Mouse (Mus musculus): ENCODE measurements at regions not wholly inside any gene's neighbourhood (a gene's known extent, or its start where the extent isn't known, plus 50 kb on each side); places are given as distances from the start of the nearest gene placed in this dataset.

DNA sequence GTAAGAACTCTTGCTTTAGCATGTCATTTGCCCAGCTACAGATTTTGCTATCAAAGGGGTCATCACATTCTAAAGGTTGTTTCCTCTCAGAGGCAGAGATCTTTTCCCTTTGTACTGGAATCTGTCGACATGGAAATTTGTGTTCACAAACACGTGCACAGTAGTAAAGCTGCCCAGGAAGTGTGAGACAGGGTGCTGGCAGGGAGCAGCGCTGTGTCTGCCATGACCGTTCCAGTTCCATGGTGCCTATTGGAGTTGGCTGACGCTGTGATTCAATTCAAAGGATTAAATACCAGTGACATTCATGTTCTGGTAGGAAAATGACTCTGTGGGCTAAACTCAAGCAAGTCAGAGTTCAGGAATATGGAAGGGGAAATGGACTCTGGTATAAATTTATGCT lies 627.1 kb downstream of the Stpg2 start:
- no peak overlapping the region for H3K27ac ChIP-seq (ENCODE audit: low read depth, low read length)
- H3K4me1 ChIP-seq (ENCODE audit: control insufficient read depth, insufficient read depth, low read depth, low read length) = no peaks in the 10 kb centered on the region
- H3K4me3 ChIP-seq (ENCODE audit: low read length) = no peak overlapping the region
- H3K9ac ChIP-seq (ENCODE audit: low read depth, low read length) = no peak overlapping the region
- 78% methylated on average over 5 of the region's 5 CpGs for WGBS
- H3K4me2 ChIP-seq (ENCODE audit: low read length) = no peak overlapping the region
- no peaks in the 10 kb centered on the region for H3K27me3 ChIP-seq (replicated peaks; ENCODE audit: control insufficient read depth, insufficient read depth, low read length)
- no peak for ATAC-seq
- H3K9me3 ChIP-seq (ENCODE audit: control insufficient read depth, low read length) = no peaks in the 10 kb centered on the region
- no peaks in the 10 kb centered on the region for H3K36me3 ChIP-seq (ENCODE audit: control insufficient read depth, insufficient read depth, low read length)

DNA sequence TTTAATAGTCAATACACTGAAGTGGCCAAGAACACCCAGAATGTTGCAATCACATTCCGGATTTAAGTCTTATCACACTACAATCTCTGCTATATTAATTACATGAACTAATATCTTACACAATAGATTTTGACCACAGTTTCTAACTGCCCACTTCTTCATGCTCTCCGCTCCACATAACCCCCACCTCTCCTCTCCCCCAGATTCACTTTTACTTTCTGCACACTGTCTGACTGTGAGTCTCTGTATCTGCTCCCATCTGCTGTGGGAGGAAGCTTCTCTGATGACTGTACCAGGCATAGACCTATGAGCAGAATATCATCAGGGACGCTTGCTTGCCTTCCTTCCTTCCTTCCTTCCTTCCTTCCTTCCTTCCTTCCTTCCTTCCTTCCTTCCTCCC lies 636.5 kb downstream of the Stpg2 start:
- no peak overlapping the region for H3K4me2 ChIP-seq (ENCODE audit: low read length)
- no peak overlapping the region for H3K27ac ChIP-seq (ENCODE audit: low read depth, low read length)
- H3K4me1 ChIP-seq (ENCODE audit: control insufficient read depth, insufficient read depth, low read depth, low read length) = no peaks in the 10 kb centered on the region
- ATAC-seq = no peak
- no peaks in the 10 kb centered on the region for H3K36me3 ChIP-seq (ENCODE audit: control insufficient read depth, insufficient read depth, low read length)
- no peak overlapping the region for H3K4me3 ChIP-seq (ENCODE audit: low read length)
- no peak overlapping the region for H3K9ac ChIP-seq (ENCODE audit: low read depth, low read length)
- WGBS = 96% methylated on average over 3 of the region's 3 CpGs
- H3K27me3 ChIP-seq (replicated peaks; ENCODE audit: control insufficient read depth, insufficient read depth, low read length) = no peaks in the 10 kb centered on the region
- H3K9me3 ChIP-seq (ENCODE audit: control insufficient read depth, low read length) = no peaks in the 10 kb centered on the region

DNA sequence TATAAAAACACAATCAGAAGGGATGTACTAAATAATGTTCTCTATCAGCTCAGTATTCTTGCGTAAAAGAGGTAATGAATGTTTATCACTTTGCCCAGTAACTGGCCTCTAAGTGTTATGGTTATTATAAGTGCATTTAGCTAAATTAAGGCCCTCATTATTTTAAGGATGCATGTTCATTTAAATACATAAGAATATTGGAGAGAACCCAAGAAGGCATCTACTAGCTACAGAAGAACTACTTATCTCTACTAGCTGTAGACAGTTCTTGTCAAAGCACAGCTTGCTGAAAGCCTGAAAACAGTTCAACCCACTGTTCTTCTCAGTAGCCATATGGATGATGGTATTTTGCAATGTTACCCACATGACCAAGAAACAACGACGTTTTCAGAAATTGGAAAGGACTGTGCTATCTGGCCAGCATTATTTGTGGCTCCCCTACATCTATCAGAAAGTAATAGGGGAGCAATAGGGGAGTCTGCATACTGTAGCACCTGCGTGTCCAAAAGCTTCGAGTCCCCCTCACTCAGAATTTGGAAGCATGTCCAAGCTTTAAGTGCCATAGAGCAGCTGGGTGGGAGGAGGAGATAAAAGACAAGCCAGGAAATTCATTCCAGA lies 637.6 kb downstream of the Stpg2 start:
- H3K9me3 ChIP-seq (ENCODE audit: control insufficient read depth, low read length) = no peaks in the 10 kb centered on the region
- ATAC-seq = no peak
- WGBS = 86% methylated on average over 5 of the region's 5 CpGs
- H3K9ac ChIP-seq (ENCODE audit: low read depth, low read length) = no peak overlapping the region
- no peaks in the 10 kb centered on the region for H3K36me3 ChIP-seq (ENCODE audit: control insufficient read depth, insufficient read depth, low read length)
- H3K27ac ChIP-seq (ENCODE audit: low read depth, low read length) = no peak overlapping the region
- no peaks in the 10 kb centered on the region for H3K4me1 ChIP-seq (ENCODE audit: control insufficient read depth, insufficient read depth, low read depth, low read length)
- H3K4me3 ChIP-seq (ENCODE audit: low read length) = no peak overlapping the region
- H3K27me3 ChIP-seq (replicated peaks; ENCODE audit: control insufficient read depth, insufficient read depth, low read length) = no peaks in the 10 kb centered on the region
- no peak overlapping the region for H3K4me2 ChIP-seq (ENCODE audit: low read length)

DNA sequence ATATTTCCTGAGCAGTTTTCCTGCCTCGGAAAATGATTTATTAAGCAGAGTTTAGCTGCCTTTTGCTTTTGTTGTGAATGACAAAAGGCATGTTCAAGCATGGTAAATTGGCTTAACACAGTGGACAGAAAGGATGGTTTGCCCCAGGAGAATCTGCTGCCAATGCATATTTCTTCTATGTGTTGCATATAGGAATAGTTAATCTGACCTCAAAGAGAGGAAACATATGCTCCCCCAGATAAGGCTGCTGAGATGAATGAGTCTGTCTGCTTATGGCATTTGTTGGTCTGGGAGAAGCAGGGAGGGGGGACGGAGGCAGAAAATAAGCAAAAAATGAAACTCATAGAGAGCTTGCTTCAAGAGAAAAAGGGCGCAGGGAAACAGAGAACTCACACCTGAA lies 638.9 kb downstream of the Stpg2 start:
- no peaks in the 10 kb centered on the region for H3K9me3 ChIP-seq (ENCODE audit: control insufficient read depth, low read length)
- no peak overlapping the region for H3K9ac ChIP-seq (ENCODE audit: low read depth, low read length)
- H3K36me3 ChIP-seq (ENCODE audit: control insufficient read depth, insufficient read depth, low read length) = no peaks in the 10 kb centered on the region
- no peaks in the 10 kb centered on the region for H3K27me3 ChIP-seq (replicated peaks; ENCODE audit: control insufficient read depth, insufficient read depth, low read length)
- ATAC-seq = no peak
- WGBS = 66% methylated on average over 3 of the region's 3 CpGs
- no peak overlapping the region for H3K4me2 ChIP-seq (ENCODE audit: low read length)
- no peak overlapping the region for H3K27ac ChIP-seq (ENCODE audit: low read depth, low read length)
- H3K4me1 ChIP-seq (ENCODE audit: control insufficient read depth, insufficient read depth, low read depth, low read length) = no peaks in the 10 kb centered on the region
- H3K4me3 ChIP-seq (ENCODE audit: low read length) = no peak overlapping the region

DNA sequence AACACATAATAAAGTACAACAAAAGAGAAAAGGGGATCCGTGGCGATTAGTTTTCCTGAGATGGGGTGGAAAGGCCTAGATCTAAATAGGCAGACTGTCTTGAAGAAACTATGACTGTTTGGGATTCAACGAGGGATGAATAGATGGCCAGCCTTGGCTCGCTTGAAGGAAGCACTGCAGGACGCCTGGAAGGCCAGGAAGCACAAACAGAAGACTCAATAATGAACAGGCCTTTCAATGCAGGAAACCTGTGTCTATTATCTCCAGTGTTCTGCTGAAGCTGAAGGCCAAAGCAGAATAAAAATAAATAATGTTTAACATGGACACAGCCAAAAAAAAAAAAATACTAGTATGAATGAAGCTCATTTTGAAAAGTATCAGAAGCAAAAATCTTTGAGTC lies 642.3 kb downstream of the Stpg2 start:
- no peak overlapping the region for H3K27ac ChIP-seq (ENCODE audit: low read depth, low read length)
- H3K4me1 ChIP-seq (ENCODE audit: control insufficient read depth, insufficient read depth, low read depth, low read length) = no peaks in the 10 kb centered on the region
- H3K9me3 ChIP-seq (ENCODE audit: control insufficient read depth, low read length) = no peaks in the 10 kb centered on the region
- H3K36me3 ChIP-seq (ENCODE audit: control insufficient read depth, insufficient read depth, low read length) = no peaks in the 10 kb centered on the region
- ATAC-seq = no peak
- no peaks in the 10 kb centered on the region for H3K27me3 ChIP-seq (replicated peaks; ENCODE audit: control insufficient read depth, insufficient read depth, low read length)
- 26% methylated on average over 5 of the region's 5 CpGs for WGBS
- H3K4me2 ChIP-seq (ENCODE audit: low read length) = no peak overlapping the region
- H3K4me3 ChIP-seq (ENCODE audit: low read length) = no peak overlapping the region
- H3K9ac ChIP-seq (ENCODE audit: low read depth, low read length) = no peak overlapping the region

DNA sequence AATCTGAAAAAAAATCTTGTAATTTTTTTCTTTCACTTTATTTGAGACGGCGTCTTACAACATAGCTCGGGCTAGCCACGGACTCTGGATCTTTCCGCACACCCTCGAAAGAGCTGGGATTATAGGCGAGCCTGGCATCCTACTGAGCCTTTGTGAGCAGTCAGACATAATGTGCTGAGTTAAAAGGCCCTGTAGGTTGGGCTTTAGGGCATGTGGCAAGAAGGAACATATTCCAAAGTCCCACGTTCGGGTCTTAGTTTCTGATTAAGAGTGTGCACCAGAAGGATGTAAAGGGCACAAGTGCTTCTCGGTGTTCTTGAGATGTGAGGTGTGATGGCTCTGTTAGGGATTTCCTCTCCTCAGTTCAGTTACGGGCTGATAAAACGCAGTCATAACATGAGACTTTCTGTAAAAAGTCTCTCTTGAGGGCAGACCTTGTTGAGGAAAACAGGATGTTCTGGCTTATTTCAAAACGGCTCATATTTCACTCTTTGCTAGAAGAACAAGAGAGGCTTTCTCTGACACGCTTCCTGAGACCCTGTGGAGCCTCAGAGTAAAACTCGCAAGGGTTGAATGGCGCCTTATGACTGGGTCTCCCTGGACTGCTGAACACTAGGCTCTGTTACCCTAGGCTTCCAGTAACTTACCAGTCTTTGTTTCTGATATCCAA lies 654.6 kb downstream of the Stpg2 start:
- H3K4me2 ChIP-seq (ENCODE audit: low read length) = no peak overlapping the region
- H3K27me3 ChIP-seq (replicated peaks; ENCODE audit: control insufficient read depth, insufficient read depth, low read length) = no peaks in the 10 kb centered on the region
- no peaks in the 10 kb centered on the region for H3K9me3 ChIP-seq (ENCODE audit: control insufficient read depth, low read length)
- no peak overlapping the region for H3K9ac ChIP-seq (ENCODE audit: low read depth, low read length)
- ATAC-seq = 0 out of 2 replicates have a peak, but pooled peaks have one; percentile 29
- WGBS = 56% methylated on average over 16 of the region's 16 CpGs
- peaks cover 9% of the 10 kb centered on the region for H3K4me1 ChIP-seq (ENCODE audit: control insufficient read depth, insufficient read depth, low read depth, low read length)
- no peaks in the 10 kb centered on the region for H3K36me3 ChIP-seq (ENCODE audit: control insufficient read depth, insufficient read depth, low read length)
- H3K27ac ChIP-seq (ENCODE audit: low read depth, low read length) = no peak overlapping the region
- no peak overlapping the region for H3K4me3 ChIP-seq (ENCODE audit: low read length)

DNA sequence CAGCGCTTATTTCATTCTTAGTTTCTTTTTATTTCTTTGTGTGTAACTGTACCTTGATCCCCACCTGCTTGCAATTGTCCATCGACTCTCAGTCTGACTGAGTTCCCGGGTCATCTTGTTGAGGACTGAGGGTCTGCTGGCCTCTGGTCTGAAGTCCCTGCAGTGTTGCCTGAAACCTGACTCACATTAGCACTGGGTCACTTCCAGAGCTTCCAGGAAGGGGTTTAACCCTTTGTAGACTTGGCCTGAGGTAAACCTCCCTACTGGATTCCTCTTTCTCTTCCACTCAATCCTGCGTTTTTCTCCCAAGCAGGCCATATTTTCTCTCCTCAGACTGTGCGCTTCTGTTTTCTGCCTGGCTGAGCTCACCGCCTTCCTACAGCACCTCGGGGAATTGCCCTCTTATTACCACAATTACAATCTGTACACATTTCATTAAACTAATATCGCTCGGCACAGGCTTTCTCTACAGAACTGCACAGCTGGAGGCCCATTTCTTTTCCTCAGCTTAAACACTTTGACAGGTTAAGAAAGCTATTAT lies 655.4 kb downstream of the Stpg2 start:
- no peaks in the 10 kb centered on the region for H3K36me3 ChIP-seq (ENCODE audit: control insufficient read depth, insufficient read depth, low read length)
- 24% methylated on average over 9 of the region's 9 CpGs for WGBS
- ATAC-seq = peak; percentile 89

DNA sequence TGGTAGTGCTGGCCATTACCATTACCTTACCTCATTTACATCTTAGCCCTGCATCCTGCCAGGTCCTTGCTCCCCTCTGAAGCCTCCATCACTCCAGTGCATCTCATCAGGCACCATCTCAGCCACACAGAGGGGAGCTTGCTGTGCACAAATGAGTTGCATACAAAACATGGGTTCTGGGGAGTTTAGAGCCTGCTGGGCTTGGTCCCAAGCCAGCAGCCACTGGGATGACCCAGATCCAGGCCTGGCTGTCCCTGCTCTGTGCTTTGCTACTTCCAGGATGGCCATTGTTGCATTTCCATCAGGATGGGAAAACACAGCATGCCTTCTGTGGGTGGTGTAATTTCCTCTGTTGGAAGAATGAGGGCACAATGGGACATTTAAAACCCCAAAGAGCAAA lies 660.8 kb downstream of the Stpg2 start:
- no peaks in the 10 kb centered on the region for H3K27me3 ChIP-seq (replicated peaks; ENCODE audit: control insufficient read depth, insufficient read depth, low read length)
- H3K9ac ChIP-seq (ENCODE audit: low read depth, low read length) = no peak overlapping the region
- no peak overlapping the region for H3K27ac ChIP-seq (ENCODE audit: low read depth, low read length)
- no peaks in the 10 kb centered on the region for H3K9me3 ChIP-seq (ENCODE audit: control insufficient read depth, low read length)
- peaks cover 2% of the 10 kb centered on the region for H3K4me1 ChIP-seq (ENCODE audit: control insufficient read depth, insufficient read depth, low read depth, low read length)
- H3K36me3 ChIP-seq (ENCODE audit: control insufficient read depth, insufficient read depth, low read length) = no peaks in the 10 kb centered on the region
- peak; percentile 70 for ATAC-seq
- no peak overlapping the region for H3K4me3 ChIP-seq (ENCODE audit: low read length)
- H3K4me2 ChIP-seq (ENCODE audit: low read length) = no peak overlapping the region

More for the DNA sequence above, 655.4 kb downstream of the Stpg2 start:
- H3K4me1 ChIP-seq (ENCODE audit: control insufficient read depth, insufficient read depth, low read depth, low read length) = peaks cover 9% of the 10 kb centered on the region
- no peak overlapping the region for H3K4me3 ChIP-seq (ENCODE audit: low read length)
- H3K9me3 ChIP-seq (ENCODE audit: control insufficient read depth, low read length) = no peaks in the 10 kb centered on the region
- no peaks in the 10 kb centered on the region for H3K27me3 ChIP-seq (replicated peaks; ENCODE audit: control insufficient read depth, insufficient read depth, low read length)
- H3K27ac ChIP-seq (ENCODE audit: low read depth, low read length) = no peak overlapping the region
- no peak overlapping the region for H3K9ac ChIP-seq (ENCODE audit: low read depth, low read length)
- 0 out of 2 replicates have a peak overlapping the region, but pooled peaks have one; percentile 0 for H3K4me2 ChIP-seq (ENCODE audit: low read length)

DNA sequence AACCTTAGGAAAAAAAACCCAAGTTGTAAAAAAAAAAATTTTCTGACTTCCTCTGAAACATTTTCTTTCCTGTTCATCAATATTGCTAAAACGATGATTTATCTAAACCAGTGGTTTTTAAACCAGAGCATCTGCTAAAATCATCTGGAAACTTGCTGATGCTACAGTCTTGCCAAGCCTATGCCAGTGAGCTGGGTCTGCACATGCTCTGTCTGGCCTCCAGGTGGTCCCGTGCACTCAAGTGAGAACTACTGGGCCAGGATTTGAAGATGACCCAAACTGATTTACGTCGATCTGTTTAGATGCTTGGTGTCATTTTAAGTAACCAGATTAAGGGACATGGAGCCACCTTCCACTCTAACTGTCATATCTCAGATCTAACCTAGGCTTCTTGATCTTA lies 661.5 kb downstream of the Stpg2 start:
- H3K36me3 ChIP-seq (ENCODE audit: control insufficient read depth, insufficient read depth, low read length) = no peaks in the 10 kb centered on the region
- H3K4me1 ChIP-seq (ENCODE audit: control insufficient read depth, insufficient read depth, low read depth, low read length) = no peaks in the 10 kb centered on the region
- no peak overlapping the region for H3K4me2 ChIP-seq (ENCODE audit: low read length)
- H3K27me3 ChIP-seq (replicated peaks; ENCODE audit: control insufficient read depth, insufficient read depth, low read length) = no peaks in the 10 kb centered on the region
- ATAC-seq = no peak
- H3K27ac ChIP-seq (ENCODE audit: low read depth, low read length) = no peak overlapping the region
- H3K9me3 ChIP-seq (ENCODE audit: control insufficient read depth, low read length) = no peaks in the 10 kb centered on the region
- WGBS = 88% methylated on average over 4 of the region's 4 CpGs
- no peak overlapping the region for H3K4me3 ChIP-seq (ENCODE audit: low read length)
- H3K9ac ChIP-seq (ENCODE audit: low read depth, low read length) = no peak overlapping the region
